Mouse (Mus musculus): ENCODE measurements around the gene Rbm45.

Rbm45 gene

DNA sequence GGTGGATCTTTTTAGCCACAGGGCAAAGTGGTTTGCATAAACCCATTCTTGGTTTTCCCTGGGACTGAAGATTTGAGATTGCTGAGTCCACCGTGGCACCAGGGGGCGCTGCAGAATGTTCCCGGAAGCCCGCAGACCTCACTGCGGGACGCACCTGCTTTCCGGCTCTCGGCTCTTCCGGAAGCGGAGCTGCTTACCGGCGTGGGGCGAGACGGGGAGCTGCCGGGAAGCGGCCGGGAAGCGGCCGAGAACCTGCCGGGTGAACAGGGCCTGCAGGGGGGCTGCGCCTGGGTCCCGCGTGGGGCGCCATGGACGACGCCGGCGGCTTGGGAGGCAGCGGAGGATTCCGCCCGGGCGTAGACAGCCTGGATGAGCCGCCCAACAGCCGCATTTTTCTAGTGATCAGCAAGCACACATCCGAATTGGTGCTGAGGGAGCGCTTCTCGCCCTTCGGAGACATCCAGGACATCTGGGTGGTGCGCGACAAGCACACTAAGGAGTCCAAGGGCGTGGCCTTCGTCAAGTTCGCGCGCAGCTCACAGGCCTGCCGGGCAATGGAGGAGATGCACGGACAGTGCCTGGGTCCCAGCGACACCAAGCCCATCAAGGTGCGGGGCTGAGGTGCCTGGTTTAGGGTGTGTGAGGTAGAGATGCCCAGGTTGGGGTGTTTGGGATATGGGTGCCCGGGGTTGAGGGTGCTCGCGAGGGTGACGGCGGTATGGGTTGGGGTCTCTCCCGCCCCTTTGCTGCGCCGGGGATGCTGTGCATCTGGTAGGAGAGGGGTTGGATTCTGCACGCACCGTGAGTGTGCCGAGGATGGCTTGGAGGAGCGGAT lies at the start of gene Rbm45:
Rbm45 (plus strand) TSS at position 164 of the 835 bp plus-strand sequence.
- peak; percentile 93 to 94 for DNase-seq

DNA sequence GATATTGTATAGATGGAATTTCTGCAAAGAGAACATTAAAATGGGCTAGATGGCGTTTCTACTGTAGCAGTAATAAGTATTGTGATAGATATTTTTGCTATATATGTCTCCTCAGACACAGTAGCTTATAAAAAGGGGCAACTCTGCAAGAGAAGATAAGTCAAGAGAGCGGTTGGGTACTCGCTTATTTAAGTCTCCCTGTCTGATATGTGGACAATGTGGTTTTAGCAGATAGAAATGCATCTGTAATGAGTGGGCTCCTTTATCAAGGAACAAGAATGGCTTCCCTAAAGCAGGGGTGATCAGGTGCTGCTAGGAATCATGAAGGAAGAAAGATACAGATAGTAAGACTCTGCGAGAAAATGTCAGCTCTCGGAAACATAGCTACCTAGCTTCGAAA lies 49.4 kb upstream of the Rbm45 start:
- no peak for DNase-seq

DNA sequence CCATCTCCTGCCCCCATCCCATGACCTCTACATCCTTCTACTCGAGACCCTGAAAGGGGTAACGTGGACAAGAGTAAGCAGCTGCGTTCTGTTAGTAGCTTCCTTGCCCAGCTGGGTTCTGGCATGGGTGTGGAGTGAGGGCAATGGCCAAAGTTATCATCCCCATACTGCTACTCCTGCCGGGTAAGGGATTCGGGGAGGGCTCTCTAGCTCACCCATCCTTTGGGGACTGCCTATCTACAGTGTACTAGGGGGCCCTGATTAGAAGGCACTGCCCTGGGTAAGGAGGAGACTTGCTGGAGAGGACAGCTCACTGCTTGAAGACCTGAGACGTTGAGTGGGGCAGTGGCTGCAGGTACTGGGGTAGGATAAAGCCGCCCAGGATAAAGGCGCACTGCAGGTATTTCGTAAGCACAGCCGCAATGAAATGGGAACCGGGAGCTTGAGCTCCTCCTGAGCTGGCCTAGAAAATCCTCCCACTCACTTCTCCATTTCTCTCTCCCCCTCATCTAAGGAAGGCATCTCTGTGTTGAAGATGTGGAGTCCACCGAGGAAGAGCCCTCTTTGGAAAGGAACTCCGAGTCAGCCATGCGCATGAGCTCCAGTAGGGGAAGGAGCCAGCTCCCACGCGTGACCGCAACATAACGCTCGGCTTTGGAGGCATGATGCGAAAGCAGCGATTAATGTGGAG lies 46.5 kb upstream of the Rbm45 start:
- no peak for DNase-seq

DNA sequence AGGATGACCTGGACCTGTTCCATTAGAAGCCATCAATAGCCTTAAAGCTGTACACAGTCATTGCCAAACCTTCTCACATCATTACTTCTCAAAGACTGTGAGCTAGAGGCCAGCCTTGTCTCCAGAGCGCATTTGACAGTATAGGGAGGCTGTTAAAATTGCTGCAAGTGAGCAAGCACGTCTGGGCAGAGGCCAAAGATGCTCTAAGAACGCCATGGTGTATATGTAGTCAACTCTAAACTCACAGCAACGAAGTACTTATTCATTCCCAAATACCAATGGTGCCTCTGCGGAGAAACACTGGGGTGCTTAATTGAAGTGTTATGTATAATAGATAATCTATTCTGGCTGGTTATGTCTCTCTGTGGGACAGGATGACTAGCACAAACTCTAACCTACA lies 45.3 kb upstream of the Rbm45 start:
- no peak for DNase-seq

DNA sequence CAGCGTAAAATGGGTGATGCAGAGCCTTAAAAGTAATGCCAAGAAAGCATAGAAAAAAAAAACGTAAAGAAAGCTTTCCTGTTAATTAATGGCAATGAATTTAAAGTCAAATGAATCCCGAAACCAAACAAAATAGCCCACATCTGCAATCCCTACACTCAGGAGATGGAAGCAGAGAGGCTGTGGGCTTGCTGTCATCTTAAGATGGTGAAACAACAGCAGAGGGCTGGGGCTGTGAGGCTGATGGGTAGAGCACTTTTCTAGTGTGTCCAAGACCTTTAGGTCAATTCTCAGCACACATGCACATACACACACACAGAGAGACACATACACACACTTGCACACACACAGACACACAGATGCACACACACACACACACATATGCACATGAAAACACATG lies 43.6 kb upstream of the Rbm45 start:
- DNase-seq: no peak

DNA sequence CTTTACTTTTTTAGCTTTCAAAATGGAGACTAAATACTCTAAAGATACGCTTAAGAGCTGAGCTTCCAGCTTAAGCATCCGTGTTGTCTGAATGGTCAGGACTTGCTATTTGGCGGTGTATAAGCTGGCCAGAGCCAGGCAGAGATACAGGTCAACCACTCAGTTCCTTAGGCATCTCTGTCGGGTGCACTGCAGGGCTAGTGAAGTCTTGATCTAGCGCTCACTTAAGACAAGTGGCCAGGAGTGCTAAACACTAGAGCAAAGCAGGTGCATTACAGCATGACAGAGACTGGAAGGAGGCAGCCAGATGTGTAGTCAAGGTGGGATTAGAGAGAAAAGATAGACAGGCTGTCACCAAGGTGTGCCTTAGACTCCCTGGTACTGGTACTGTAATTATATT lies 39.7 kb upstream of the Rbm45 start:
- no peak for DNase-seq

DNA sequence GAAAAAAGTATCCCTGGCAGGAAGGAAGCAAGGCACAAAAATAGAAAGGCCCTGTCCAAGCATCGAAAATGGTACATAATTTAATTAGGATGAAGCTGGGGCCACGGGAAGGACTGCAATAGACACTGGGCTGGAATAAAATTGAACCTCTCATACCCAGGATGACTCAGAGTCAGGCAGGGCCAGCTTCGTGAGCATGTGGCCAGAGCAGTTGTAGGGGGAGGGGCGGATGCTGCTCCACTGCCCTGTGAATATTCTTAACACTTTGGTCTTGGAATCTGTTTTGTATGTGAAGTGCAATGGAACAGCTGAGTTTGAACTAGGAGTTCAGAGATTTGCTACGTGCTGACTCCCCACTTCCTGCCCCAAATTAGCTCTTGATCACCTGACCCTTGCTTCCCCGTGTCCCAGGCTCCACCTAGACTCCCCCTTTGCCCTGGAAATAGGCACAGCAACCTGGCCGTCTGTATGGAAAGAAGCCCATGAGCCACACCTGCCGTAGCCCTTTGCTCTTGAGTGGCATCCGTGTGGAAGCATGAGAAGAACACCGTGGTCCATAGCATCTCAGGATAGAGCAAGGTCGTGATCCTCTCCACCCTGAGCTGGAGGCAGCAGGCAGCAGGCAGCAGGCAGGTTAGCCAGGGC lies 37.5 kb upstream of the Rbm45 start:
- no peak for DNase-seq

DNA sequence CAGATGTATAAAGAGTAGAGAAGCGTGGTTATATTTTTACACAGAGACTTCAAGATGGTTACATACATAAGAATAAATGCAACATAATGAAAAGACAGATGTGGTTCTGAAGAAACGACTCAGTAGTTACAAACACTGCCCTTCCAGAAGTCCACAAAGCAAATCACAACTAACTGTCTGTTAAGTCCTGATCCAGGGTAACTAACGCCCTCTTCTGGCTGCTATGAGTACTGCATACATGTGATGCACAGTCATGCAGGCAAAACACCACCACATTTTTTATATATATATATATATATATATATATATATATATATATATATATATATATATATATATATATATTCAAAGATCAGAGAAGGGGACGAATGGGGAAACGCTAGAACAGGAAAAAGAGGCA lies 35.2 kb upstream of the Rbm45 start:
- DNase-seq: no peak

DNA sequence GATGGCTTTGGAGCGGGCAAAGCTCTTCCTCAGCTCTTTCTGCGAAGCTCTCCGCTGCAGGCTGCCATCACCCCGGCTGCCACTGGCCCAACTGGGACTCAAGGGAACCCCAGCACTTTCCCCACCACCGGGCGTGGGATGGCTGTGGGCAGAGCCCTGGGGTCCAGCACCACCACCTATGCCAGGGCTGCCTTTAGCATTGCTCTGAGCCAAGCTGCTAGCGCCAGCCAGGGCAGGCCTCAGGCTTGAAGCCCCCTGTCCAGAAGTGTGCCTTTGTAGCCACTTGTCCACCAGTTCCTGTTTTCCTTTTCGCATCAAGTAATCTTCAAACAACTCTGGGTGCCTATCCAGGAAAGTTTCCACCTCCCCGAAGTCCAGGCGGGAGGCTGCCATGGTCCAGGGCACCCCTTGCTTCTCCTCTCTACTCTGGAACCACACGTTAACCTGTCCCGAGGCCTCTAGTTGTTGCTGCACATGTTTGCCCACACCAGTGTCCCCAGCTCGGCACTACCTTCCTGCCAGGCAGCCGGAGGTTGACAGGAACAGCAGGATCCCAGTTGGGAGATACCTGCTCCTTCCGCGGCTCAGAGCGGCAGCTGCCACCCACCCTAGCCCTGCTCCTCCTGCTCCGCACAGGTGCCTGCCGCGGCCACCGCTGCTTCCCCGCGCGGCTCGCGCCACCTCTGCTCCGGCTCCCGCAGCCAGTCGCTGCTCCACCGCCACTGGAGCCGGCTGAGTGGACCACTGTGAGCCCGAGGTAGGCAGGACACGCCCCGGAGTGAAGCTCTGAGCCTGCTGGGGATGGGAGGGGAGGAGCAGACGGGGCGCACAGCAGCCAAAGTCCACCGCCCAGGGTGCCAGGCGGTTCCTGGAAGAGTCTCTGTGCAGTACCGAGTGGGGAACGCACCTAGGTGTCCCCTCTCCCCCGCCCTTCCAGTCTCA lies 31.3 kb upstream of the Rbm45 start, which contains the start of gene Pde11a:
Pde11a (minus strand) TSS at position 560 of the 942 bp plus-strand sequence.
- no peak for DNase-seq

DNA sequence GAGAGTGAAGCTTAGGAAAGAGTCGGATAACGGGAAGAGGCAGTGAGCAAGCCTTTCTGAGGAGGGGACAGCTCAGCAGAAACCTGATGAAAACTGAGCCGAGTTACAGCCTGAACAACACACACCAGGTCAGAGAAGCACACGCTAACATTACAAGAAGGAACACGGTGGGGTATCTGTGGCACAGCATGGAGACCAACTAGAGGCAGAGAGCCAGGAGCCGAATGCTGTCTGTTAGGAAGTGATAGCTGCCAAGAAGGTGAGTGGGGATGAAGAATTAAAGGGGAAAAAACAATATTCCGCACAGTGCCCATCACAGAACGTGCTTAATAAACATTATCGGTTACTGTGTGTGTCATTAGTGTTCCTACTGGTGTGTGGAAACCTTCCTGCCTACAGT lies 27.6 kb upstream of the Rbm45 start:
- no peak for DNase-seq

DNA sequence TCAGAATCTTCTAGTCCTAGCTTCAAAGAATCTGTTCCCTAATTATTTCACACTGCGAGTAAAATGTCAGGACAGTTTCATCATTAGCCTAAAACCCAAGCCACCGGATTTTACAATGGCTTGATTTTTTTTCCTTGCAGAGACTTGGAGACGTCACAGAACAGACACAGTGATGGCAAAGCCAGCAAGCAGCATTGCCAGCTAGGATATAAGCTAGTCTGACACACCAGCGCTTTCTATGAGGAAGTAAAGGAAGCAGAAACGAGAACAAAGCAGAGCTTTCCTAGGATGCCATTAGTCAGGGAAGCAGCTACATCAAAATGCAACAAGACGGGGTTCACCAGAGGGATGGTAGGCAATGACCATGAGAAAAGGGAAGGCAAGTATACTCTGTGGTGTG lies 21.9 kb upstream of the Rbm45 start:
- no peak for DNase-seq

DNA sequence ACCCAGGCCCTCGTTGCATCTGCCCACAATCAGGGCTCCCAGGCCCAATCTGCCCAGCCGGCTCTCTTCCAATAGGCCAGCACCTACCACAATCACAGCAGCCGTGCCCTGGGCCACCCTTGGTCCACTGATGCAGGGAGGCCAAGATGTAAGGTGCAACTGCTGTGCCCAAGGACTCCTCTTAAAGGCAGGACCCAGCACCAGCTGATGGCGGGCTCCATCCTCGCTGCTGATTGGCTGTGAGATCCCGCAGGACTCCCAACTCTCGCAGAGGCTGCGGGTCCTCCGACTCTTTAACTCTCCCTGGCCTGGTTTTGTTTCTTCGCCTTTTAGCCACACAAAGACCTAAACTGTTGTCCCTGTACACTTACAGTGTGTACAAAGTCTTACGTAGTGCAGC lies 9.6 kb upstream of the Rbm45 start, which contains the start of gene Cyct:
Cyct (minus strand) TSS at position 225 of the 400 bp plus-strand sequence.
- no peak for DNase-seq

DNA sequence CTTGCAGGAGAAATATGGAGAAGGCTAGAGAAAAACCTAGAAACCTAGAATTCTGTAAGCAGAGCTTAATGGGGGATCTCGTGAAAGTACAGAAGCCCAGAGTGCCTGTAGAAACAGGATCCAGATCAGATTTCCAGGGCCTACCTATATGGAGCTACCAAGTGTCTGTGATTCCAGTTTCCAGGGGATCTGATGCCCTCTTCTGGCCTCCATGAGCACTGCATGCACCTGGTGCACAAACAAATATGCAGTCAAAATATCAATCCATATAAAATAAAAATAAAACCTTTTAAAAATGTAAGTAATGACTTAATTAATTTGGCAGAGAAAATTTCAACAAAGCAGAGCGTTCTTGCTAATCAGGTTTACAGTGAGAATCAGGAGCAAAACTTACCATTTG lies 7.7 kb upstream of the Rbm45 start:
- no peak for DNase-seq

DNA sequence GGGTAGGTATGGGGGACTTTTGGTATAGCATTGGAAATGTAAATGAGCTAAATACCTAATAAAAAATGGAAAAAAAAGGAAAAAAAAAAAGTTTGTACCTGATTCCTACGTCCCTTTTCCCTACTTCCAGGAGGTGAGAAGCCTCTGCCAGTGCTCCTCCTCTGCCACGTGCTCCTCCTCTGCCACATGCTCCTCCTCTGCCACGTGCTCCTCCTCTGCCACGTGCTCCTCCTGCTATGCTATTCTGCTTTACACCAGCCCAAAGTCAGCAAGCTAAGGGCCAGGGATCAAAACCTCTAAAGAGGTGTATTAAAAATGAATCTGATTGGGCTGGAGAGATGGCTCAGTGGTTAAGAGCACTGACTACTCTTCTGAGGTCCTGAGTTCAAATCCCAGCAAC lies 4.0 kb upstream of the Rbm45 start:
- DNase-seq: no peak

DNA sequence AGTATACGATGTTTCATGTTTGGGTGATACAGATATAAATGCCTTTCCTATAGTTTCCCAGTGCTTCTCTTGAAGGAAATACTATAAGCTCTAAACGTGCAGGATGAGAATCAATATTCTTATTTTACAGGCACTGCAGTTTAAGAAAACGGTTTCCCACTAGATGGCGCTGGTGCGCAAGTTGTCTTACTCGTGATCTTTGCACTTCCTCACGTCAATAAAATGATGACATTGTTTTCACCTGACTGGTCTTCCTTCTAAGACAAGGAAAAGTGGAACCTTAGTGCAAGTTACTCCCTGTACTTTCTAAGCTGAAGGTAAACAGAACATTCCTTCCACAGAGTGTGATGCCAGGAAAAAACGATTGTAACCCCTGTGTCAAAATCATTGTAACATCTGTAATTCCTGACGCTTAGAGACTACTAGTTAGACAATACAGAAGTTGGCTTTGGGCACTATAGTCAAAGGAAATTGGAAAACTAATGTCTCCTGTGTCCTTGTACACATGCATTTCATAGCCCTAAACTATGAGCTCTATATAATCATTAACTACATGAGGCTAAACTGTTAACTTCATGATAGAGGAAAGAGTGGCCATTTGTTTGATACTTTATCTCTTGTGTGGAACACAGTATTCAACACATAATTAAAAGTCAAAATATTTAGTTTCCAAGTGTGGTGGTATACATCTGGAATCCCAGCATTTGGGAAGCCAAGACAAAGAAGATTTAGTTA lies 2.4 kb upstream of the Rbm45 start:
- DNase-seq: peak; percentile 88 to 89

DNA sequence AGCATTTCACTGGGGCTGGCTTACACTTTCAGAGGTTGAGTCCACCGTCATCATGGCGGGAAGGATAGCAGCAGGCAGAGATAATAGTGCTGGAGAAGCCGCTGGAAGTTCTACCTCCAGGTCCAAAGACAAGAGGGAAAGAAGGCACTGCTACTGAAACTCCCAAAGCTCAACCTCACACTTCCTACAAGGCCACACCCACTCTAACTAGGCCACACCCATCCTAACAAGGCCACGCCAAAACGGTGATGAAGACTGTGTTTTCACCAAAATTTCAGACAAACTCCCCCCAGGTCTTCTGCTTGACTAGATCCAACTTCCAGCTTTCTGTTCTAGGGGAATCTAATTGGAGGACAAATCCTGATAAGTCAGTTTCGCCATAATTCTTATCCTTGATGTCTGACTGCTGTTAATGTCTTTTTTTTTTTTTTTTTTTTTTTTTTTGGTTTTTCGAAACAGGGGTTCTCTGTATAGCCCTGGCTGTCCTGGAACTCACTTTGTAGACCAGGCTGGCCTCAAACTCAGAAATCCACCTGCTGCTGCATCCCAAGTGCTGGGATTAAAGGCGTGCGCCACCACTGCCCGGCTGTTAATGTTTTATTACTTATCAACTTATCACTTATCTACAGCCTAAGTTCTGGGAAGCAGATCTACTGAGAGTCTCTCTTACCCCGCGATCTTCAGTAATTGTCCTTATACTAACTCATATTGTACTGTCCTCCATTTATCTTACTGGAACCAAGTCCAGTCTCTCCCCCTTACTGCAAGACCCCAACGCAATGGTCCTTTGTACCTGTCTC lies 723 bp upstream of the Rbm45 start:
- peak; percentile 3 to 4 for DNase-seq

DNA sequence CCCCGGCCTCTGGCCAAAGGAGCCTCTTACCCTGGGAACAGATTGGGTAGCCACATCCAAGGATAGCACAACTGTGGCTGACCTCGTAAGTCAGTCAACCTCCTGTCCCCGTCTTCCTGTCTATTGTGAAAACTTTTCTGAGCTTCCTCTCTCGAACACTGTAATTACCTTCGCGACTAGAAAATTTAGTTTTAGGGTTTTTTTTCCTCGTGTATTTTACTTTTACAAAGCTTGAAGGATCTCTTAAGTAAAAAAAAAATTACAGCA lies 805 bp downstream of the Rbm45 start:
- DNase-seq: no peak

DNA sequence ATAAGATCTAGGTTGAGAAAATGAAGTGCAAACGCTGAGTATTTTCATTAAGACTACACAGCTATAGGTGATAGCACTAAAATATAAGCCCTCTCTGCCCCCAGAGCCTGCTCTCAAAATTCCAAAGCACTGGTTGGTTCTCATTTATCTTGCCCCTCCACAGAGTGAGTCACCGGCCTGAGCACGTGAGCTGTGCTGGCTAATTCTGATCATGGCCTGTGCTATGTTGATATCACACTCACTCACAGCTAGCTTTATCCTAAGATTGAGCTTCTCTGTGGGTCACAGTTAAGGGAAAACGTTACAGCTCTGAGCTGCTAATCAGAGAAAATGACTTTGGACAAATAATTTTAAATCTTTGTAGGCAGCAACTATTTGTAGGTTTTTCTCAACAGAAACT lies 2.5 kb downstream of the Rbm45 start:
- no peak for DNase-seq

DNA sequence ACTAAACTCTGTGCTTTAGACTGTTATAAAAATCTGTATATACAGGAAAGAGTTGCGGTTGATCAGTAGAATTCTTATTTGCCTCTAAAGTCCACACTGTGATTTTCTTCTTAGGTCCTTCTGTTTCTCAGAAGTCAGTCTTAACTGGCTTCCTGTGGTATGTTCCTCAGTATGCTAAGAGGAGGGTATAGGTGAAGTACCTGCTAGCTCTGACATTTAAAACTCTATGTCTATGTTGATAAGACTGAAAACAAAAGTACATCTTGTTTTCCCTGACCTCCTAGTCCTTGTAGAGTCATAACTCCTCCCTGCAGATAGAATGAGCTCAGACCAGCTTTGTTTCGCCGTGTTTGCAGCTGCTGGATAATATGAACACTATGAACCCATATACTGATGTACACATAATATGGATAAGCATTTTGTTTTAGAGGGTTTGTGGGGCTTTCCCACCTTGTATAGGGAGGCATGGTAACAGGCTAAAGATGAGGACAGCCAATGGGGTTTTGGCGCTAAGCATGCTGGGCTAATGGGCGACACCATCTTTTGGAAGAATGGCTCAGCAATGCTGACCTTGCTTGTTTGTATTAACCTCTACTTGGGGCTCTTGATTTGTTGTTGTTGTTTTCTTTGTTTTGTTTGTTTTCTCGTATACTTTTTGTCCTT lies 4.9 kb downstream of the Rbm45 start:
- DNase-seq: no peak

DNA sequence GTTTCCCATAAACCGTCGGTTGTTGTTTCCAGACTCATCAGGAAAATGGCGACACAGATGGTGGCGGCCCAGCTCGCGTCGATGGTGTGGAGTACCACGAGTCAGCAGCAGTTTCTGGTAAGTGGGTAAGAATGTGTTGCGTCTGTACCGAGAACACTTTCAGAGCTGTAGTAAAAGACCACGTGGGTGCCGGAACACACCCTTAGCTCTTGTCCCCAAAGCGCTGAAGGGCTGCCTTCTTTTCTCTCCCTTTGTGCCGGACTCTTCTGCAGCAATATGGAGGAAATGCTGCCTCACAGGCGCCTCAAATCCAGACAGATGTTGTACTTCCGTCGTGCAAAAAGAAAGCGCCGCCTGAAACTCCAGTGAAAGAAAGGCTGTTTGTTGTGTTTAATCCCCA lies 8.9 kb downstream of the Rbm45 start:
- no peak for DNase-seq

DNA sequence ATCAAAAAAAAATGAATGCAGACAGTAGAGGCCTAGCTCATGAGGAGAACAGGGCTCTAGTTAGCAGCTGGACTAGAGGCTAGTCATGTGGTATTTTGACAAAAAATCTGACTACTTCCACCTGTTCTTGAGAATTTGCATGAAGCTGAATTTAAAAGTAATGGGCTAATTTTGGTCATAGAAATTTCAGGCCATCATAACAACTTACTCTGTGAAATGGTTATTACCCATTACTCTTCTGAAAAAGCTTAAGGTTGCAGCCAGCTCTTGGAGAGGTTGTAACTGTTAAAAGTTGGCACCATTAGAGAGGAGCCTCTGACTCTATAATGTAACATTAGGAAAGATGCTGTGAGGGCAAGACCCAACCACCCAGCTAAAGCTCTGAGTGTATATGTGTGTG lies 16.7 kb downstream of the Rbm45 start:
- no peak for DNase-seq
